Mouse (Mus musculus): ENCODE measurements at regions not wholly inside any gene's neighbourhood (a gene's known extent, or its start where the extent isn't known, plus 50 kb on each side); places are given as distances from the start of the nearest gene placed in this dataset.

GRCm38 (mm10) chr1:165086131-165086530 is 74.4 kb downstream of the Tbx19 start:
- DNase-seq (ENCODE audit: low read depth, low spot score): no peak

- no peak for DNase-seq (ENCODE audit: low read depth, low spot score)
Observed at GRCm38 (mm10) chr1:165084753-165085152, 75.8 kb downstream of the Tbx19 start.

GRCm38 (mm10) chr1:165084179-165084578 is 76.4 kb downstream of the Tbx19 start:
- peak; percentile 97 for DNase-seq (ENCODE audit: low read depth, low spot score)

GRCm38 (mm10) chr1:165080351-165080750 is 80.2 kb downstream of the Tbx19 start:
- peak; percentile 21 for DNase-seq (ENCODE audit: low read depth, low spot score)

- no peak for DNase-seq (ENCODE audit: low read depth, low spot score)
Observed at GRCm38 (mm10) chr1:165077313-165077712, 83.3 kb downstream of the Tbx19 start.

- DNase-seq (ENCODE audit: low read depth, low spot score): peak; percentile 81
Observed at GRCm38 (mm10) chr1:165075301-165076082, 85.1 kb downstream of the Tbx19 start.

GRCm38 (mm10) chr1:165071831-165072491 is 88.6 kb downstream of the Tbx19 start:
- no peak for DNase-seq (ENCODE audit: low read depth, low spot score)

GRCm38 (mm10) chr1:165064981-165065380 is 95.6 kb downstream of the Tbx19 start:
- no peak for DNase-seq (ENCODE audit: low read depth, low spot score)

- no peak for DNase-seq (ENCODE audit: low read depth, low spot score)
Observed at GRCm38 (mm10) chr1:165062813-165063492, 97.6 kb downstream of the Tbx19 start.

- DNase-seq (ENCODE audit: low read depth, low spot score): no peak
Observed at GRCm38 (mm10) chr1:165061420-165061819, 99.2 kb downstream of the Tbx19 start.

GRCm38 (mm10) chr1:165054245-165054644 is 106.3 kb downstream of the Tbx19 start:
- no peak for DNase-seq (ENCODE audit: low read depth, low spot score)

GRCm38 (mm10) chr1:165051294-165051693 is 109.3 kb downstream of the Tbx19 start:
- no peak for DNase-seq (ENCODE audit: low read depth, low spot score)

- no peak for DNase-seq (ENCODE audit: low read depth, low spot score)
Observed at GRCm38 (mm10) chr1:165050176-165050575, 110.4 kb downstream of the Tbx19 start.

GRCm38 (mm10) chr1:165046637-165047036 is 111.3 kb upstream of the Xcl1 start:
- DNase-seq (ENCODE audit: low read depth, low spot score): peak; percentile 95

GRCm38 (mm10) chr1:165046056-165046455 is 110.7 kb upstream of the Xcl1 start:
- peak; percentile 90 for DNase-seq (ENCODE audit: low read depth, low spot score)

- DNase-seq (ENCODE audit: low read depth, low spot score): peak; percentile 54
Observed at GRCm38 (mm10) chr1:165043361-165043760, 108.0 kb upstream of the Xcl1 start.

- DNase-seq (ENCODE audit: low read depth, low spot score): no peak
Observed at GRCm38 (mm10) chr1:165042105-165042504, 106.8 kb upstream of the Xcl1 start.

- DNase-seq (ENCODE audit: low read depth, low spot score): no peak
Observed at GRCm38 (mm10) chr1:165036631-165037030, 101.3 kb upstream of the Xcl1 start.

- peak; percentile 76 for DNase-seq (ENCODE audit: low read depth, low spot score)
Observed at GRCm38 (mm10) chr1:165035618-165036017, 100.3 kb upstream of the Xcl1 start.

- peak; percentile 26 for DNase-seq (ENCODE audit: low read depth, low spot score)
Observed at GRCm38 (mm10) chr1:165020960-165021563, 85.7 kb upstream of the Xcl1 start.

GRCm38 (mm10) chr1:165018692-165019309 is 83.5 kb upstream of the Xcl1 start:
- DNase-seq (ENCODE audit: low read depth, low spot score): no peak

GRCm38 (mm10) chr1:165018236-165018635 is 82.9 kb upstream of the Xcl1 start:
- no peak for DNase-seq (ENCODE audit: low read depth, low spot score)

Data from 3T3-L1 (cell line).